Mouse (Mus musculus): ENCODE measurements at regions not wholly inside any gene's neighbourhood (a gene's known extent, or its start where the extent isn't known, plus 50 kb on each side); places are given as distances from the start of the nearest gene placed in this dataset.

GRCm38 (mm10) chr10:8960964-8961675, 75.2 kb upstream of the Sash1 start:
- WGBS, result 65% methylated on average over 10 of the region's 10 CpGs
- Histone ChIP-seq H3K27me3 (replicated peaks) (no peaks in the 10 kb centered on the region), H3K9ac (no peak overlapping the region), H3K4me1 (no peaks in the 10 kb centered on the region), H3K36me3 (no peaks in the 10 kb centered on the region), H3K4me3 (no peak overlapping the region), H3K27ac (no peak overlapping the region), H3K9me3 (no peaks in the 10 kb centered on the region), H3K4me2 (replicated peaks) (no peak overlapping the region)
- no peak for ATAC-seq (ENCODE audit: low FRiP score, low read depth)

- Histone ChIP-seq H3K4me3 (no peak overlapping the region), H3K36me3 (no peaks in the 10 kb centered on the region), H3K4me1 (peaks cover 5% of the 10 kb centered on the region; the same call in 1 of the 2 replicates), H3K4me2 (replicated peaks) (no peak overlapping the region), H3K9me3 (no peaks in the 10 kb centered on the region), H3K27me3 (replicated peaks) (no peaks in the 10 kb centered on the region), H3K27ac (no peak overlapping the region), H3K9ac (no peak overlapping the region)
- no peak for ATAC-seq (ENCODE audit: low FRiP score, low read depth)
- 83% methylated on average over 9 of the region's 9 CpGs for WGBS
These were observed 74.5 kb upstream of the Sash1 start for GRCm38 (mm10) chr10:8960275-8960960.

DNA sequence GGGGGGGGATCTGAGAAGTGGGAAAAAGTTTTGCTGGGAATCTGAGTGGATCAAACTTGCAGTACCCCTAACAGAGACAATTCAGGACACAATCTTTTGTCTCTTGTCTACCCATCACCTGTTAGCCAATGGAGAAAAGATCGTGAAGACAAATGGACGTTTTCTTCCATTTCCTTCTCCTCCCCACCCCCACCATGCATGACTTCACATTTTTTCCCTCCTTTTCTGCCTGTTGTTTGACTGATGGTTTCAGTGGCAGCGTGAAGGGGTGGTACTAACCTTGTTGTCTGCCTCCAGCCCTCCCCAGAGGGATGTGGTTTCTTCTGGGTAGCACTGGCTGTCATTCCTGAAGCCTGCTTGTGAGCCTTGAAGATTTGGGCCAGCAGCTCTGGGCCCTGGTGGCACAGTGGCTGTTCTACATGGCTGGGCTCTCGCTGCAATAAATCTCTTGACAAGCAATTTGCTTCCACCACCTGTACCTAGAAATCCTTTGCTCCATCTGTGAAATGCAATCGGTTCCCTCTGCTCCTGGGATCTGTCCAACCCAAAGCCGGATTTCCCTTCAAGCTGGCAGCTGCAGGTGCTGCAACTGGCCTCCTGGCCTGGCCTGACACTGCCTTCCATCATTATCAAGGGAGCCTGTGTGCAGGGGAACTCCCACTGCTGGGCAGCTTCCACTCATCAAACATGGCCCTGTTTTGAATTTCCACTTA, 69.8 kb upstream of the Sash1 start:
- H3K27me3 ChIP-seq (replicated peaks), result no peaks in the 10 kb centered on the region
- H3K4me3 ChIP-seq, result no peak overlapping the region
- H3K9me3 ChIP-seq, result no peaks in the 10 kb centered on the region
- no peaks in the 10 kb centered on the region for H3K36me3 ChIP-seq
- H3K9ac ChIP-seq, result no peak overlapping the region
- no peak overlapping the region for H3K27ac ChIP-seq
- peaks cover 5% of the 10 kb centered on the region; the same call in 1 of the 2 replicates for H3K4me1 ChIP-seq
- ATAC-seq (ENCODE audit: low FRiP score, low read depth), result no peak
- WGBS, result 59% methylated on average over 6 of the region's 6 CpGs
- H3K4me2 ChIP-seq (replicated peaks), result no peak overlapping the region

- Histone ChIP-seq H3K9me3 (no peaks in the 10 kb centered on the region), H3K4me3 (no peak overlapping the region), H3K4me2 (replicated peaks) (no peak overlapping the region), H3K36me3 (no peaks in the 10 kb centered on the region), H3K9ac (no peak overlapping the region), H3K27ac (no peak overlapping the region), H3K27me3 (replicated peaks) (no peaks in the 10 kb centered on the region), H3K4me1 (peaks cover 5% of the 10 kb centered on the region; the same call in 1 of the 2 replicates)
- ATAC-seq (ENCODE audit: low FRiP score, low read depth), result no peak
- WGBS, result 89% methylated on average over 4 of the region's 4 CpGs
These were observed 68.1 kb upstream of the Sash1 start for GRCm38 (mm10) chr10:8954003-8954402.

DNA sequence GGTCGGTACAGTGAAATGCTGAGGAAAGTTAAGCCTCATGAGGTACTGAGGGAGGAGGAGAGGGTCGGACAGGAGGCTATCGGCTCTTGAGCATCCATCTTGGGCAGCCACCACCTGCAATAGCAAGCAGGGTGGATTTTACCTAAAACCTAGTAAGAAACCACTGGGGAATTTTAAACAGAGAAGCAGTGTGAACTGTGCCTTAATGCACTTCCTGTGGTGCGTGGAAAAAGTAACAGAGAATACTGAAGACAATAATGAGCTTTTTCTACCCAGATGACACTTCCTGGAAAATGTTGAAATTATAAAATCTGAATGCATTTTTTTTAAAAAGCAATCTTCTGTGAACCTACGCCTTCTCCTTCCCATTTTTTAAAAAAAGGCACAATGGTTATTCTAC, 67.1 kb upstream of the Sash1 start:
- Histone ChIP-seq H3K27me3 (replicated peaks) (no peaks in the 10 kb centered on the region), H3K4me2 (replicated peaks) (no peak overlapping the region), H3K9ac (no peak overlapping the region), H3K4me1 (peaks cover 5% of the 10 kb centered on the region; the same call in 1 of the 2 replicates), H3K9me3 (no peaks in the 10 kb centered on the region), H3K27ac (no peak overlapping the region), H3K36me3 (no peaks in the 10 kb centered on the region), H3K4me3 (no peak overlapping the region)
- WGBS, result 83% methylated on average over 5 of the region's 5 CpGs
- no peak for ATAC-seq (ENCODE audit: low FRiP score, low read depth)

GRCm38 (mm10) chr10:8951937-8952336, 66.1 kb upstream of the Sash1 start:
- H3K9ac ChIP-seq, result no peak overlapping the region
- H3K27me3 ChIP-seq (replicated peaks), result no peaks in the 10 kb centered on the region
- no peak overlapping the region for H3K4me3 ChIP-seq
- H3K4me1 ChIP-seq, result peaks cover 5% of the 10 kb centered on the region; the same call in 1 of the 2 replicates
- H3K36me3 ChIP-seq, result no peaks in the 10 kb centered on the region
- ATAC-seq (ENCODE audit: low FRiP score, low read depth), result no peak
- H3K9me3 ChIP-seq, result no peaks in the 10 kb centered on the region
- H3K27ac ChIP-seq, result no peak overlapping the region
- 95% methylated on average over 3 of the region's 3 CpGs for WGBS
- H3K4me2 ChIP-seq (replicated peaks), result no peak overlapping the region

DNA sequence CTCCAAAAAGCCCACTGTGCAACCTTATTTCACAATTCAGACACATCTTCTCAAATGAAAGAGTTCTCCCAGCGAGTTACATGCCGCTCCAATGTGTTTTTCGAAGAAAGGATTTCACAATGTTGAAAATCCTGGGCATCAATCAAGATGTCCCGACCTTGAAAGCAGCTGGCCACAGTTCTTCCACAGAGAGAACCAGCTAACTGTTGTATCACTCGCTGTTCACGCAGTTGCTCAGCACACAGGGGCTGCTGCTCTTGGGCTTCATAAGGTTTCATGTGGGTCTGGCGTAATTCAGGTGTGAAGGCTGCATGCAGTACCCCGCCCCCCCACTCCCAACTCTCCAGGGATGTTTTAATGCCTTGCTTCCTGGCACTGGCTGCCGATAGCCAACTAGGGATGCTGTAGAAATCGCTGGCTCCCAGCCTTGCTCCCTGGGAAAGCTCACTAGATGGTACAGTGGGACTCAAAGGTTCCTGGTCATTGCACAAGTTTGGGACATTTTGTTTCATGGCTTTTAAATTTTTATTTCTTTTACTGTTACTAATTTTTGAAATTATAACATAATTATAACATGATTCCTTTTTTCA, 65.5 kb upstream of the Sash1 start:
- Histone ChIP-seq H3K27me3 (replicated peaks) (no peaks in the 10 kb centered on the region), H3K4me2 (replicated peaks) (no peak overlapping the region), H3K4me1 (peaks cover 5% of the 10 kb centered on the region; the same call in 1 of the 2 replicates), H3K36me3 (no peaks in the 10 kb centered on the region), H3K9ac (no peak overlapping the region), H3K4me3 (no peak overlapping the region), H3K9me3 (no peaks in the 10 kb centered on the region), H3K27ac (no peak overlapping the region)
- WGBS, result 64% methylated on average over 10 of the region's 10 CpGs
- ATAC-seq (ENCODE audit: low FRiP score, low read depth), result no peak

DNA sequence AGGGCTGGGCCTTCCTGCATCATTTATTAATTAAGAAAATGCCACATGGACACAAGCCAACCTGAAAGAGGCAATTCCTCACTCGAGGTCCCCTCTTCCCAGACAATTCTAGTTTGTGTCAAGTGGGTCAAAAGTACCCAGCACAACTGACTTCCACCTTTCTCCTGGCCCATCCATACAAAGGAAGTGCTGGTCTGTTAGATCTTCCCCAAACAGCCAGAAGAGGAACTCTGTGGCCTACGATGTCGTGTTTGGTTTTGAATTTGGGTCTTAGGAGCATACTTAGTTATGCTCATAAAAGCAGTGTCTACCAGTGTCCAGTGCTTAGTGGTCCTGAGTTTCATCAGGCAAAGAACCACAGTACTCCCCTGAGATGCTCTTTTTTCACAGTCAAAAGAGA, 62.4 kb upstream of the Sash1 start:
- Histone ChIP-seq H3K9ac (no peak overlapping the region), H3K4me3 (no peak overlapping the region), H3K4me1 (no peaks in the 10 kb centered on the region), H3K36me3 (no peaks in the 10 kb centered on the region), H3K4me2 (replicated peaks) (no peak overlapping the region), H3K27ac (no peak overlapping the region), H3K9me3 (no peaks in the 10 kb centered on the region), H3K27me3 (replicated peaks) (no peaks in the 10 kb centered on the region)
- WGBS, result 81% methylated on average over 3 of the region's 3 CpGs
- no peak for ATAC-seq (ENCODE audit: low FRiP score, low read depth)

DNA sequence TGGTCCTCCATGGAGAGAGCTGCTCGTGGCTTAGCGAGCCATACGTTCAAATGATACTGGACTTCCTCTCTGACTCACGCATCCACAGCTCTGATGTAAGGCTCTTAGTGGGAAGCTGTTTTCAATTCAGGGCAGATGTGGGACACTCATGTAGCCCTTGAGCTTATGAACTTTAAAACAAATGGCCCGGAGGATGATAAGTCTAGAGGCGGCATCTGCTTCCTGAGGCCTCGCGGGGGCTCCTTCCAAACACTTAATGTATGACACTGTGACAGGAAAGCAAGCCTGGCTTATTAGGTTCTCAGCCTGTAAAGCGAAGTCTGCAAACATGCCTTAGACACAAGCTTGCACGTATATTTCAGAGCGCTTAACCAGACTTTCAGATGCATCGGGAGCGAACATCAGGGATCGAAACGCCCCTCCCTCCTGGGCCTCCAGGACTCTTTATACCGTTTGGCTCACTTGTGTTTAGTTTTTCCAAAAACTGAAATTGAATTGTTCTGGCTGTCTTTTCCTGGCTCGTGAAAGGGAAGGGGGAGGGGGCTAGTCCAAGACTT, 59.4 kb upstream of the Sash1 start:
- no peak overlapping the region for H3K27ac ChIP-seq
- no peak overlapping the region for H3K4me3 ChIP-seq
- no peak overlapping the region for H3K4me2 ChIP-seq (replicated peaks)
- no peaks in the 10 kb centered on the region for H3K9me3 ChIP-seq
- no peaks in the 10 kb centered on the region for H3K36me3 ChIP-seq
- ATAC-seq (ENCODE audit: low FRiP score, low read depth), result no peak
- H3K4me1 ChIP-seq, result no peaks in the 10 kb centered on the region
- H3K27me3 ChIP-seq (replicated peaks), result no peaks in the 10 kb centered on the region
- no peak overlapping the region for H3K9ac ChIP-seq
- WGBS, result 63% methylated on average over 17 of the region's 17 CpGs

DNA sequence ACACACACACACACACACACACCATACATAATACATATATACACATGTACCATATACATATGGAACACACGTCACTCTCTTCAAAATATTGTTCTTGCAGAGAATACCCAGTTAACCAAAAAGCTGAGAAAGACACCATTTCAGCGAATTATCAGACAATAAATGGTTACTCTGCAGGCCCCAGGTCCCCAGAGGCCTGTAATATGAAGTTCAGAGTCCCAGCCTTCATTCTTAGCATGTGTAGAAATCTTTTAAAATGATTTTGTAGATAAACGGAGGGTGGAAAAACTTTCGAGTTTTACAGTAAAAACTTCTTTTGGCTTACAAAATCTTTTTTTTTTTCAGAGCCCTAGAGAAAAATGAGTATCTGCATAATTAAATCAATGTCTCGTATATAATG, 58.7 kb upstream of the Sash1 start:
- no peak overlapping the region for H3K27ac ChIP-seq
- no peak for ATAC-seq (ENCODE audit: low FRiP score, low read depth)
- H3K9ac ChIP-seq, result no peak overlapping the region
- H3K27me3 ChIP-seq (replicated peaks), result no peaks in the 10 kb centered on the region
- H3K4me2 ChIP-seq (replicated peaks), result no peak overlapping the region
- no peak overlapping the region for H3K4me3 ChIP-seq
- WGBS, result 81% methylated on average over 5 of the region's 5 CpGs
- H3K36me3 ChIP-seq, result no peaks in the 10 kb centered on the region
- no peaks in the 10 kb centered on the region for H3K4me1 ChIP-seq
- no peaks in the 10 kb centered on the region for H3K9me3 ChIP-seq

DNA sequence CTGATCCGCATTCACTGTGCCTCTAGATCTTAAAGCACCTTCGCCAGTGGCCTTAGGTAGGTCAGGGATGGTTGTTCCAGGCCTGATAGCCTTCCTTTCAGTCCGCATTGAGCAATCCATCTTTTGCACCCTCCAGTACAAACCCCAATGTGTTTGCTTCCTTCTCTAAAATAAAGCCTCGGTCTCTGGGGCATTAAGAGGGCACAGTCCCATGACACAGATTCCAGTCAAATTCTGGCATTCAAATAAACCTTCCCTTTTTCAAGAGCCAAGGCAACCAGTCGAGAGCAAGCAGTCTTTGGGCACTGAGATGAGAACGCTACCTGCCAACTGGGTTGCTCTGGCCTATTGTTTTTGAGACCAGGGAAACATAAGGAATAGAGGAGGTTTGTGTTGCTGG, 57.8 kb upstream of the Sash1 start:
- no peak overlapping the region for H3K9ac ChIP-seq
- no peak for ATAC-seq (ENCODE audit: low FRiP score, low read depth)
- no peaks in the 10 kb centered on the region for H3K9me3 ChIP-seq
- no peaks in the 10 kb centered on the region for H3K27me3 ChIP-seq (replicated peaks)
- H3K36me3 ChIP-seq, result no peaks in the 10 kb centered on the region
- H3K4me3 ChIP-seq, result no peak overlapping the region
- no peak overlapping the region for H3K27ac ChIP-seq
- H3K4me2 ChIP-seq (replicated peaks), result no peak overlapping the region
- 89% methylated on average over 6 of the region's 6 CpGs for WGBS
- H3K4me1 ChIP-seq, result no peaks in the 10 kb centered on the region

- Histone ChIP-seq H3K9ac (no peak overlapping the region), H3K4me2 (replicated peaks) (no peak overlapping the region), H3K4me1 (no peaks in the 10 kb centered on the region), H3K9me3 (no peaks in the 10 kb centered on the region), H3K36me3 (no peaks in the 10 kb centered on the region), H3K4me3 (no peak overlapping the region), H3K27ac (no peak overlapping the region), H3K27me3 (replicated peaks) (no peaks in the 10 kb centered on the region)
- 87% methylated on average over 6 of the region's 6 CpGs for WGBS
- no peak for ATAC-seq (ENCODE audit: low FRiP score, low read depth)
These were observed 57.1 kb upstream of the Sash1 start for GRCm38 (mm10) chr10:8942967-8943471.
